Mouse (Mus musculus): ENCODE measurements around the gene Vopp1.
"Not testable (repeated sequence)": the region's sequence is repeated elsewhere in the genome, so short reads cannot be mapped to it uniquely, and the experiment has no call there.

Gene Vopp1

DNA sequence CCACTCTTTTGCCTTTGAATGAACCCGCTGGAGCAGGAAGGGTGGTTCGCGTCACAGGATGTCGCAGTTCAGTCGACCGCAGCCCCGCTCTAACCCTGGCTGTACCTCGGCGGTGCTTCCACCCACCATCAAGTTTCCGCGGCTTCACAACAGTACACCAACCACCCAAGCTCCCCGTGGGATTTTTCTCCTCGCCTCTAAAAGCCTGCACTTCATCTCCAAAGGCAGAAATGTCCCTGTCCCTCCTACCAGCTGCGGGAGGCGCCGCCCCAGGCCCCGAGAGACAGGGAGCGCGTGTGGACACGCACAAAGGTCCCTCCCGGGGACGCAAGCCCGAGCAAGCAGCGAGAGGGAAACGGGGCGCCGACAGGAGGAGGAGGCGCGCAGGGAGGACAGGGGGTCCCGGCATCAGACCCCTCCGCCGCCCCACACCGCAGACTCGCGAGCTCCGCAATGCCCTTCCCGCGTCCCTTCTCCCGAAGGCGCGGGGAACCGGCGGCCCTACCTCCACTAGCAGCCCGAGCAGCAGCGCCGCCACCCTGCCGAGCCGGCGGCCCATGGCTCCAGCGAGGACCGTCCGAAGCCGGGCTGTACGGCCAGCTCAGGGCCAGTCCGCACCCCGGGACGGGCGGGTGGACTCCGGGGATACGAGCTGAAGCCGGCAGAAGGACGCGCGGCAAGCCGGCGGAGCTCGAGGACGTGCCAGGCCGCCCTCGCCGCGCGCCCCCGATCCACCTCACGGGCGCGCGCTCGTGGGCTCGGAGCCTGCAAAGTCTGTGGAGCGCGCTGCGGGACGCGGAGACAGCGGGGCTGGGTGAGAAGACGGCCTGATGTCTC lies at the start of gene Vopp1:
TSS of gene Vopp1 (minus strand) at position 738 of the 837 bp plus-strand sequence.
- peak; percentile 78 for DNase-seq (ENCODE audit: low spot score)

DNA sequence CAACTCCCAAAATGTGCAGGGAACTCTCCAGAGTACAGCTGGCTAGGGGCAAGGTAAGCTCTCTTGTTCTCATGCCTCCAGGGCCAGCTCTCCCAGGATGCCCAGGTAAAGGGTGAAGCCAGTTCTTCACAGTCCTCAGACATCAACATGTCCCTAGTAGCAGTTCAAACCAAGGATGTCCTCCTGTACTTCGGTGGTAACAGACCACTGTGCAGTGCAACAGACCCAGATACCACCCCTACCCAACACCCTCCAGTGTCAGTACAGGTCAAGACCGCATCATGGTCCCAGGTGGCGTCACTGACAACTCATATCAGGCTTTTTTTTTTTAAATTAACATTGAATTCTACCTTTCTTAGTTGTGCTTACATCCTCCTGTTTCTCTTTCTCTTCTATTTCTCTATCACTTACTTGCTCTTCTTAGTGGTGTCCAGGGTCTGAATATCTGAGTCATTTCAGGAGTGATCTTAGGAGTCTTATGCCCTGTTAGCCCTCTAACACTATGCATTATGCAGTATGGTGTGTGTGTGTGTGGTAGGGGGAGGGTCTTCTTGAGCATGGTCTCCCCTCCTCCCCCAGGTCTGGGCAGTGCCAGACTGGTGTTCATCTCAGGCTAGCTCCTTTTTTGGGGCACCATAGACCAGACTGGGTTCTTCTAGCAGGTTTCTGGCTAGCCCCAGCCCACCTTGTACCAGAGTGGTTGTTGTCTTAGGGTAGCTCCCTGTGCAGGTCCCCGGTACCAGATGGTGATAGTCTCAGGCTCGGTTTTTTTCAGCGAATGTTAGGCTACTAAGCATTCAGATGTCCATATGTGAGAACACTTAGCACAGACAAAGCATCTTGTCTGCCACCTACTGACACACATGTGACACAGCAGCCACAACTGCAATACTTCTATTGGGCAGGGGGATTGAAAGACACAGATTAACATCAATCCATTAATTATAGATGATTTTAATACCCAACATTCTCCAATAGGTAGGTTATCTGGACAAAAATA lies 34.4 kb upstream of the Vopp1 start:
- no peak for DNase-seq (ENCODE audit: low spot score)

DNA sequence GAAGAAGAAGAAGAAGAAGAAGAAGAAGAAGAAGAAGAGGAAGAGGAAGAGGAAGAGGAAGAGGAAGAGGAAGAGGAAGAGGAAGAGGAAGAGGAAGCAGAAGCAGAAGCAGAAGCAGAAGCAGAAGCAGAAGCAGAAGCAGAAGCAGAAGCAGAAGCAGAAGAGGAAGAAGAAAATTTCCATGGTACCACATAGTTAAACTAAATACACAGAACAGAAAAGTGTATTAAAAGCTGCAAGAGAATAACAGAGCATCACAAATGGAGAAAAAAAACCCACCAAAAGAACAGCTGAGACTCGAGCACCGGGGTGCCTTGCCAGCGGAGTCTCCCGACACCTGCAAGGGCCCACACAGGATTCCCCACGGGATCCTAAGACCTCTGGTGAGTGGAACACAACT lies 26.2 kb upstream of the Vopp1 start:
- DNase-seq (ENCODE audit: low spot score): not testable (repeated sequence)

DNA sequence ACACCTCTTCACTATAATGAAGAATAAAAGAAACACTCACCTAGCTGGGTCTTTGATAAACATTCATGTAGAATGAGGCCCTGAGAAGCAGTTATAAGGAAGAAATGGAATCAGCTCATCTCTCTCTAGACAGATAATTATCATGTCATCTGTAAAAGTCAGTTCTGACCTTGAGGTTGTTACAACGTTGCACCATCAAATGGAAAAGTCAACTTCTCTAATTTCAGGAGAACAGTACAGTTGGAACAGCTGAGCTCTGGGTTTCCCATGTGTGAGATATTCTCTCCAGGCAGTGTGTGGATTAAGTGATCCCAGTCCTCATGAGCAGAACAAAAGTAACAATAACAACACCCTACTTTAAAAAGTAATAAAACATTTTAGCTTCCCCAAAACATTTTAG lies 25.3 kb upstream of the Vopp1 start, which contains the start of gene Vmn1r21:
TSS of gene Vmn1r21 (minus strand) at position 58 of the 400 bp plus-strand sequence.
- no peak for DNase-seq (ENCODE audit: low spot score)

DNA sequence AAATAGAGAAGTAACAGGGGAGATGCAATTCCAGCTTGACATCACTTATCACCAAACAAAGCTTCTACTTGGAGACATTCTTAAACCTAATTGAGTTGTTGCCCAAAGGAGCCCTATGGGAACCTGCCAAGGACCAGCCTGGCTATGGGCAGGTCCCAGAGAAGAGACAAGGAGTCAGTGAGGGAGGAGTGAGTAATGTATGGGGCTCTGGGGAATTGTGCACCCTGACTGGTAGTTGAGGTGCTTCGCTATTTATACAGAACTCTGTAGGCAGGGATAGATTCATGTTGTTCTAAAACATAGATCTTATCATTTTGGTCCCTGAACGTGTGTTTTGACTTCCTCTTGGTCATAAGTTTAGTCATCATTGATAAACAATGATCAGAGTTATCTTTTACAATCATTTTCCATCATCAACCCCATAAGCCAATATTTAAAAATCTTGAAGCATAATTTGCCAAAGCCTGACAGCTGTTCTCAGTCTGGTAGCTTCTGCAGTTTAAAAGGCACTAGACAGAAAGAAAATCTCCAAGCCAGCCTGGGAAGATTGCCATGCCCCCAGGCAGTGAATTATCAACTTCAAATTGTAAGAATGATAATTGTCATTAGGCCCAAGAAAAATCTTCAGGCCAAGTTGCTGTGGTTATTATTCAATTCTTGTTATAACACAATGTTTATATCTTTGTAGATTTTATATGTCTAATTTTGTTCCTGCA lies 14.9 kb upstream of the Vopp1 start:
- no peak for DNase-seq (ENCODE audit: low spot score)

DNA sequence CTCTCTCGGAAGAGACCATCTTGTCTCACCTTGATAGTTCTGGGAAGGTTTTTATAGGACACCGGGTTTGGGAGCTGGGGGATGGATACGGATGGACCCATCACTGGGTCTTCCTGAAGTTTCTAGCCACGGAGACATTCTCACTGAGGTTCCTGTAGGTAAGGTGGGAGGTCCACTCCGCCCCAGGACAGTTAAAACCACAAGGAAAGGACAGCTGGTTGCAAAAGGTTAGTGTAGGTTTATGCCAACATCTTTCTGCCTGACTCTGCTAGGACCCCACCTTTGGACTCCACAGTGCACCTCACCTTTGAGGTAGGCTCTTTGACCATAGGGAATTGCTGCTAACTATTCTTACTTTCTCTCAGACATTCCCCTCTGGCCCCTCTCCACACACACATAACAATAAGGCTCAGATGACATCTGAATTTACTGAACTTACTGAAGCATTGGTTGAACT lies 328 bp upstream of the Vopp1 start:
- DNase-seq (ENCODE audit: low spot score): no peak

DNA sequence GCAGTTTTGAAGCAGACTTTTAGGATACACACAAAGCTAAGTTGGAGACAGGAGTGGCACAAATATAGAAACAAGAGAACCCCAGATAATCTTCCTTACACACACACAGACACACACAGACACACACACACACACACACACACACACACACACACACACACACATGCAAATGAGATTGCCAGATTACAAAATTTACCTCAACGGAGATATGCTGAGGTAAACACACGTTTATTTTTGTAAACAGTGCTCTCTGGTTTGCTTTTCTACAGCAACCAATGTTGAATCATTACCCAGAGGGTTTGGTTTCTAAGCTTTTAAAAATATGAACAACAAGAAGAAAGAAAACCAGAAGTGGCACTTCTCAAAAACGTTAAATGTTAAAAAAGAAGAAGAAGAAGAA lies 1.5 kb downstream of the Vopp1 start:
- DNase-seq (ENCODE audit: low spot score): no peak

DNA sequence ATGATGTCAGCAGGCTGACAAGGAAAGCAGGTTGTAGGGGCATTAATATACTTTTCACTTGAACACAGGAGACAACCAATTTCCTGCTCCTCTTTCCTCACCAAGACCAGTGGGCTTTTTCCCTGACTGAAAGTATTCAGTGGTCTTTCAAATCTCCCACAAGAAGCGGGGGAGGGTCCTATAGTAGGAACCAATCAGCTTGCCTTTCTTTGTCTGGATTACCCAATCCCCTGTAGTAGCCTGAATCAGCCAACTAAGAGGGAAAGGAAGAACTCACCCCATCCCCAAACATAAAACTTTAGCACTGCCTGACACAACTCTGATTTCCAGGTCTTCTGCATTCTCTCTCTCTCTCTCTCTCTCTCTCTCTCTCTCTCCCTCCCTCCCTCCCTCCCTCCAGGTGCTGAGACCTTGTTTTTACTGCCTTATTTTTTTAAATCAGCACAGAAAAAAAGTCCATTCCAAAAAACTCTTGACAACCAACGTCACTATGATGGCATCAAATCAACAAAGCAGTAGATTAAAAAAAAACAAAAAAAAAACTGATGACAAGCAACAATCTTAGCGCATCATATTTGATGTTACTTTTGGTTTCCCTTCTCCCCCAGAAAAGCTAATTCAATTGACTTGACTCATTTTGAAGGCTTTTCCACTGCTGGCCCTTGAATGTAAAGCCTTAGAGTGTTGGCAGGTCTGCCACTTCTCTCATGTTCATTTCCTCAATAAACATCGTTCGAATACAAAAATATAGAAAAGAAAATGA lies 2.1 kb downstream of the Vopp1 start:
- DNase-seq (ENCODE audit: low spot score): no peak

DNA sequence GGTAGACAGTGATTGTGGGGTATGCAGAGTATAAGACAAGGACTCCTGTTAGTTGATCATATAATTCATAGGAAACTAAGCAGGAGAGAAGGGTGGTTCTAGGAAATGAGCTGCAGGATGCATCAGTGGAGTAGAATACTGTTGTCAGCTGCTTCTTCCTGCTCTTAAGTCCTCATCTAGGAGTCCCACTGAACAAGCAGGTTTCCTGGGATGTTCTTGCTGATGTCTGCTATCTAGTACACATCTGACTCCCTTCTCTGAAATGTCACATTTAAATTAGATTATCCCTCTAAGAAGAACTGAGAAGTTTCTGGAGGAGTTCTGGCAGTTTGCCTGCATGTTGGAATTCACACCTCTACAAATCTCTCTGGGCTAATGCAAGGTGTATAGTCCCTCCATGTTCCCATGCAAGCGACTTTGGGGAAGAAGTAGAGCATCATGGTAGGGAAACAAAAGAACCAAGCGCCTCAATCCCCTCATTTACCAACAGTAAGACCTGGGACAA lies 10.5 kb downstream of the Vopp1 start:
- DNase-seq (ENCODE audit: low spot score): no peak

DNA sequence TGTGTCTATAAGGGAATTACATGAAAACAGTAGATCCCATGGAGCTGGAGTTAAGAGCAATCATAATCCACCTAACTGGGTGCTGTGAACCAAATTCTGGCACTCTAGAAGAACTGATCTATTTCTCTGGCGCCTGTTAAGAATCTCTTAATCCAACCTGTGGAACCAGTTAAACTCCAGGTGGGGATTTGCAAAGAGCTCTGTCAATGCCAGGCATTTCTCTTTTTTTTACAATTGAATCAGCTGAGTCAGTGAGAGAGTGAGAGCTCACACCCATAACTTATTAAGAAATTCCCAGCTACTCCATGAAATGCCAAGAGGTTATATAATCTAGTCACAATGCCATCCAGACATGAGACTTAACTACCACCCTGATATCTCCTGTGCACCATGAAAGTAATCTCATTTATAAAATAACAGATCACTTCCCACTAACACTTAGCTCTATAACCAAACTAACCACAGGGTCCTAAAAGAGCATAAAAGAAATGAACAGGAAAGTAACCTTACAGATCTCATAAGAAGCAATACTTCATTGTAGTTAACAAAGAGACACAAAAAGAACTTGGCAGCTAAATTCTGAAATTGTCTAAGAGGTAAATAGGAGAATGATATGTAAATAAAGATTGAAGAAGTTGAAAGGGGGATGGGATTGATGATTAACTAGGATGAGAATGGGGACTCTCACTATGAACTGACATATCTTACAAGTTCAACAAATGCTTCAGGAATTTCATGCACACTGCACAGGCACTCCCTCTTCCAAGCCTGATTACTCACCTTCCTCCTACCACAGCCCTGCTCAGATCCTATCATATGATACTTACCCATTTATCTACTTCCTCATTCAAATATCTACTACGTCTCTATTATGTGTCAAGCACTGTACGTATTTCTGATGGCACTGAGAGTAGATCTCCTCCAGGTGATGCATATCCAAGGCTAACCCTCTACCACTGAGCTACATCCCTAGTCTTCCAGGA lies 12.9 kb downstream of the Vopp1 start:
- no peak for DNase-seq (ENCODE audit: low spot score)

DNA sequence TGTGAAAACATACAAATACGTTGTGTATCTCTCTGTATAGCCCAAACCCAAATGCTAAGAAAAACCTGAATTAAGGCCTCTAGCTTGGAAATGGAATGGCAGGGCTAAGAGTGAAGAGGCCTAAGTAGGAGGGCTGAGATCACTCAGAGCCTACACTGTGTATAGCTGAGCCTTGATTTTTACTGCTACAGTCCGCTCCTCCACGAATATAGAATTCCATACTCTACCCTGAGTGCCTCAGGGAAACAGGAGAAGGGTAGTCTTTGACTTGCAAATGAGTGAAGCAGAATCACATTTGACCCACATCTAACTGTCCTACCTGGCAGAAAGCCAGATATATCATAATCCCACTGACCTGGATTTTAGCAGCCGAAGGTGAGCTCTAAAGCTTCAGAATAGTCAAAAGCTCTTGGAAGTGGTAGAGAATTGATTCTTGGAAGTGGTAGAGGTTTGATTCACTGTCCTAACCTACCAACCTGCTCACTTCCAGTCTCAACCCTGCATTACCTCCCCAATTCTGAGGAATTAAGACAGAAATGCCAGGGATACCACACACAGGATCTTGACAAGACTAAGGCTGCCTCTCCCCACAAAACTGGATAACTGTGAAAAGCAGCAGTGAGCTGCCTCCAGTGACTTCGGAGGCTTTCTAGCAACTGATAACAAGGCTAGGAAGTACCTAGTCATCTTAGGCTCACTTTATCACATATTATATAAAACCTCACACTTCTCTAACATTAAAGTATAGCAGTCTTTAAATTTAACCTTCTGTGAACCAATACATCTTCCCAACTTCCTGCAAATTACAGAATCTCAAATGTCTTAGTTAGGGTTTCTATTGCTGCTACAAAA lies 19.5 kb downstream of the Vopp1 start:
- DNase-seq (ENCODE audit: low spot score): no peak

DNA sequence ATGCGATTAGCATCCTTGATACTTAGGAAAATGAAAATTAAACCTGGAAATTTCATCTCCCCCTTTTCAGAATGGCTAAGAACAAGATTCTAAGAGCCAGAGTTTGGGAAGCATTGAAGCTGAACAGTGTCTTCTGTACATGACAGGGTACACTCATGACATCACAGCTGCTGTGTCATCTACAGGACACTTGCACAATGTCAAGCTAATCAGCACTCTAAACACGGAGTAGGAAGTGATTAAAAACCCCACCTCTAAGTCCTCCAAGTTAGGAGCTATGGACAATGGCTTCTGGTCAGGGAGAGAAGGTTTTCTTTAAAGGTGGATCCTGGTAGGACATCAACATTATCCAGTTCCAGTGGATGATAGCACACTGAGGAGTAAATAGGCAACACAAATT lies 21.8 kb downstream of the Vopp1 start:
- no peak for DNase-seq (ENCODE audit: low spot score)

DNA sequence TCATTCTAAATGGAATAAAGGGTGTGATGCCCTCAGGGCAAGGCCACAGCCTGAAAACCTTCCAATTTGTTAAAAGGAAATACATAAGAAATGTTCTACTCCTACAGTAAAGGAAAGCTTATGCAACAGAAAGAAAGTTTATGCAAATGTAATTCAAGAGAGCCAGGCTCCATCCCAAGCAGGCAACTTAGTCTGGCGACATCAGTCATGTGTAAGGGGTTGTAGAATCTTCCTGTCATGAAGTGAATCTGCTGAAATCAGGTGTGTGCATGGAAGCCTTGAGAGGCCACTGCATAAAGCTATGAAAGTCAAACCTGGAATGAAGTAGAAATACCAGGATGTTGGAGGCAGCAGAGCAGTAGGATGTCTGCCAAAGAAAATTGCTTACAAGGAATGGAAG lies 26.0 kb downstream of the Vopp1 start:
- no peak for DNase-seq (ENCODE audit: low spot score)

DNA sequence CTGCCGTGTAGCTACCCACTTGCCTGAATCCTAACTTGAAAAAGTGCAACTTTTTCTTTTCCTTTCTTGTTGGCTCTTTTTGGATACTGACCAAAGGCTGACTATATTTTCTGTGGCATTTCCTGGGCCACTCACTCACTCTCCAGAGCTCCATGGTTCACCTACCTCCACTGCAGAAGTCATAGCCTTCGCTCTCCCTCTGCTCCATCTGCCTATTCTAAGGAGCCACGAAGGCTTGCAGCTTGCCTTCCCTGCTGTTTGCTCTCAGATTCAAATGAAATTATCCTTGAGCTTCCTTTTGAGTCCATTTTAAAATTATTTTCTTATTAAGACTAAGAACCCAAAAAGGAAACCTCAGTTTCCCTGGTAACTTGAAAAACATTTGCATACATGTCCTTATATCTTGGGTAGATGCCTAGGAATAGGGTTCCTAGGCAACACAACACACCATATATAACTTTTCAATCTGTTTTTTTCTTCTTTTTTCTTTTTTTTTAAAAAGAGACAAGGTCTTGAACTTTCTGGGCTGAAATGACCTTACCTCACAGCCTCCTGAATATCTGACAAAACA lies 28.0 kb downstream of the Vopp1 start:
- DNase-seq (ENCODE audit: low spot score): no peak

DNA sequence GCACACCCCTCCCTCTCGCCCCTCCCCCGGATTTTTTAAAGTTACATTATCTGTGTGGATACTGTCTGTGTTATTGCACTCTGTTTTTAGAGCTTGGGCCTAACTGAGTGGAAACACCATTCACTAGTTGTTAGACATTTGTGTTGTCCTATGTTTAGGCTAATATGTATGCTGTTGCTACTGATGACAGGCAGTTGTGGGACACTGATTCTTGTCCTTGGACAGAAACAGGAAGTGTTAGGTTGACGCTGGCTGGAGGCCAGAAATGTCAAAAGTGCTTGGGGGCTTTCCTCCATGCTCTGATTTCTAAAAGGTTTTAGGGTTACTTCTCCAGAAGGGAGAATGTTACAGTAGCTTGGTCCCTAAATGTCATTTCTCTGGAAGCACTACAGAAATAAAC lies 29.1 kb downstream of the Vopp1 start:
- DNase-seq (ENCODE audit: low spot score): no peak

DNA sequence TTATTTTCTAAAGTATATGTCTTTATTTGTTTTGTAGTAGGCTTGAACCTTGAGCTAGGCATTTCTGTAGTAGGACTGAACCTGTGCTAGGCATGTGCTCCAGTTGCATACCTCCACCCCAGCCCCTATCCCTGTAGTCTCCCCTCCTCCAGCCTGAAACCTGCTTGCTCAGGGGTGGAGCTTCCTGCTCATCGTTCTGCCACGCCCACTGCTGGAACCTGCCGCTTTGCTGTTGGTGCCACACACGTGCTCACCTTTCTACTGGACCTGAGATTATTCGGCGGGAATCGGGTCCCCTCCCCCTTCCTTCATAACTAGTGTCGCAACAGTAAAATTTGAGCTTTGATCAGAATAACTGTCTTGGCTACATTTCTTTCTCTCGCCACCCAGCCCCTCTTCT lies 32.1 kb downstream of the Vopp1 start:
- DNase-seq (ENCODE audit: low spot score): not testable (repeated sequence)

DNA sequence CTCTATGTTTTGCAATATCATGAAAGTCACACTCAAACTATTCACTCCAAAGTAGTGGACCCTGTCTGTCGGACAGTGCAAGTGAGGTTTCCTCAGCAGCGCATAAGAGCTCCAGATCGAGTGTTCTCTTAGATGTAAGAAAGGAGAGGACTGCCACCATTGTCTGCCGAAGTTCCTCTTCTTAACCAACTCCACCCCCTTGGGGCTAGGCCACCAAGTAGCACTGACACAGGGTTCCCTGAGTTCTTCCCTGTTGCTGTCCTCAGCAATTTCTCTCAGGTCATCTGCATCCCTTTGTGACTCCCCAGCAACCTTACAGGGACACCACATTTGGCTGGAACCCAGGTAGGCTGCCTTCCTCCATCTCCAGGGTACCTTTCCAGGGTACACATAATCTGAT lies 34.4 kb downstream of the Vopp1 start:
- DNase-seq (ENCODE audit: low spot score): no peak

DNA sequence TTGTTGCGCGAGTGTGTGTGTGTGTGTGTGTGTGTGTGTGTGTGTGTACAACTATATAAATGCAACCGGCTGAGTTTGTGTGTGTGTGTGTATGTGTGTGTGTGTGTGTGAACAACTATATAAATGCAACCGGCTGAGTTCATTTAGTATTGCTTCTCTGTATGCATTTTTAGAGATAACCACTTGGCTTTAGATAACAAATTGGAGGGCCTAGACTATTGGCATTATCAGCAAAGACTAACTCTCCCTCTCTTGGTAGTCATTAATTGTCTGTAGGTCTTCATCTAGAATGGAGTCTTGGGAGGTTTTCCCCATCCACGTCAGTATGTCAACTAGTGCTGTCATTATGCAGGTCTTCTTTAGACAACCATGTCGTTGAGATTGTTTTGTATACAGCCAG lies 37.6 kb downstream of the Vopp1 start:
- no peak for DNase-seq (ENCODE audit: low spot score)

DNA sequence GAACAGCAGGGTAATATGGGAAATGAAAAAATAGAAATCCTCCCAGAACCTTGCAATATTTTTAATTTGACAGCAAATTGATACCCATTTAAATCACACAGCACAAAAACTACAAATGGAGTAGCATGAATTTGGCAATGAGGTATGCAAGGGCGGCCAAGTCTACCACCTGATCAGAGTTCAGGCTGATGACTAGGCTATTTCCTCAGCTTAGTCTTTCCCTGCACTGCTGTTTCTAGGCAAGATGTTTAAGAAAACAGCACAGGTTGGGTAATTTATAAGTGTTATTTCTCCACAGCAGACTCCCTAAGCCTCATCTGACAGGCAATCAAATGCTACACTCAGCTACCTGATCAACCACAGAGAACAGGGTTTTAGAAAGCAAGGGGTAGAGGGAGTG lies 40.7 kb downstream of the Vopp1 start:
- DNase-seq (ENCODE audit: low spot score): no peak

Measured in ovary, postnatal 36 days (tissue).